Comparison of ENCODE assay signal across 38 mouse cellular contexts in genomic region chr2:128620578-128620977, GRCm38 (mm10). TPM values are rescaled to one million over a fixed set of nuclear protein-coding genes. Genes with fewer than 3 reads are reported as not detected.
"Had no signal": no experiment of that assay in that cellular context is flagged by ENCODE, and none has a peak within 500 bp of the region (broad histone marks: within the 10 kb centered on the region; RNA-seq: fewer than 3 reads in every experiment).

No protein-coding gene starts in this region.

- DNase-seq: cerebellum, adult 9-11 months; cerebellum, postnatal 10 days; cerebellum, postnatal 14 days; cerebellum, postnatal 25 days; cerebellum, postnatal 36 days; embryo, embryonic 11 days; forebrain, postnatal 0 days; gastrocnemius, adult 2 months; gastrocnemius, postnatal 10 days; gastrocnemius, postnatal 14 days; gastrocnemius, postnatal 25 days; gastrocnemius, postnatal 36 days; heart, adult 18-20 months; heart, adult 2 months had no signal

- H3K4me1 ChIP-seq: embryonic facial prominence, embryonic 10.5 days; embryonic facial prominence, embryonic 12.5 days; embryonic facial prominence, embryonic 13.5 days; embryonic facial prominence, embryonic 15.5 days; forebrain, embryonic 10.5 days; forebrain, embryonic 12.5 days; forebrain, embryonic 13.5 days; forebrain, embryonic 15.5 days; heart, embryonic 10.5 days had no signal

- H3K4me2 ChIP-seq: embryonic facial prominence, embryonic 12.5 days; embryonic facial prominence, embryonic 13.5 days; embryonic facial prominence, embryonic 15.5 days; forebrain, embryonic 12.5 days; forebrain, embryonic 13.5 days; forebrain, embryonic 15.5 days had no signal

- H3K9ac ChIP-seq: embryonic facial prominence, embryonic 12.5 days; embryonic facial prominence, embryonic 13.5 days; embryonic facial prominence, embryonic 15.5 days; forebrain, embryonic 12.5 days; forebrain, embryonic 13.5 days; forebrain, embryonic 15.5 days; forebrain, postnatal 0 days had no signal

- H3K27me3 ChIP-seq: embryonic facial prominence, embryonic 12.5 days; embryonic facial prominence, embryonic 13.5 days; embryonic facial prominence, embryonic 15.5 days; forebrain, embryonic 12.5 days; forebrain, embryonic 13.5 days; forebrain, embryonic 15.5 days had no signal

- H3K4me3 ChIP-seq: embryonic facial prominence, embryonic 10.5 days; embryonic facial prominence, embryonic 12.5 days; embryonic facial prominence, embryonic 13.5 days; embryonic facial prominence, embryonic 15.5 days; erythroblast, embryonic 14.5 days; forebrain, embryonic 10.5 days; forebrain, embryonic 12.5 days; forebrain, embryonic 13.5 days; forebrain, embryonic 15.5 days; gastrocnemius, adult 2 months; heart, adult 2 months; heart, embryonic 10.5 days had no signal

- H3K27ac ChIP-seq: embryonic facial prominence, embryonic 10.5 days; embryonic facial prominence, embryonic 12.5 days; embryonic facial prominence, embryonic 13.5 days; embryonic facial prominence, embryonic 15.5 days; forebrain, embryonic 10.5 days; forebrain, embryonic 12.5 days; forebrain, embryonic 13.5 days; forebrain, embryonic 15.5 days; gastrocnemius, adult 2 months; heart, adult 2 months; heart, embryonic 10.5 days had no signal

- H3K9me3 ChIP-seq: embryonic facial prominence, embryonic 10.5 days; embryonic facial prominence, embryonic 12.5 days; embryonic facial prominence, embryonic 13.5 days; embryonic facial prominence, embryonic 15.5 days; forebrain, embryonic 10.5 days; forebrain, embryonic 12.5 days; forebrain, embryonic 13.5 days; forebrain, embryonic 15.5 days; heart, embryonic 10.5 days had no signal

RNA-seq across cellular contexts. Expression of gene Spdye4c, which starts 29.6 kb away (rescaled TPM):
- total RNA-seq: common myeloid progenitor, adult 5-6 weeks; forebrain, postnatal 0 days; gastrocnemius, adult 18-20 months; gastrocnemius, adult 2 months; gastrocnemius, adult 8-10 months; gastrocnemius, postnatal 10 days; gastrocnemius, postnatal 14 days; gastrocnemius, postnatal 25 days; gastrocnemius, postnatal 36 days; gastrocnemius, postnatal 4 days; granulocyte monocyte progenitor cell, adult 5-6 weeks; heart, adult 18-20 months; heart, adult 2 months; heart, adult 8-10 months had no signal
- polyA plus RNA-seq: cortical plate, adult 2 months; embryonic facial prominence, embryonic 10.5 days; embryonic facial prominence, embryonic 11.5 days; embryonic facial prominence, embryonic 12.5 days; embryonic facial prominence, embryonic 13.5 days; embryonic facial prominence, embryonic 14.5 days; embryonic facial prominence, embryonic 15.5 days; erythroblast, embryonic 14.5 days; forebrain, embryonic 10.5 days; forebrain, embryonic 11.5 days; forebrain, embryonic 12.5 days; forebrain, embryonic 13.5 days; forebrain, embryonic 14.5 days; forebrain, embryonic 15.5 days; forebrain, embryonic 16.5 days; forebrain, postnatal 0 days; frontal cortex, adult 2 months; gonadal fat pad, adult 2 months; heart, adult 2 months; heart, embryonic 10.5 days had no signal
